Mouse (Mus musculus) erythroblast, adult 5-6 weeks (primary cell): ENCODE results near the gene Olfr815. TPM values are rescaled to one million over a fixed set of nuclear protein-coding genes. Genes with fewer than 3 reads are reported as not detected.
"Not testable (repeated sequence)": the region's sequence is repeated elsewhere in the genome, so short reads cannot be mapped to it uniquely, and the experiment has no call there.

Experiments
- ATAC-seq: replicated peaks from 2 replicates; pipeline ENCODE4 v1.8.0; 2016; ENCODE audit warnings: moderate number of reproducible peaks, mild to moderate bottlenecking, moderate TSS enrichment, inconsistent platforms; ENCODE audit not compliant: poor library complexity, low FRiP score, severe bottlenecking
- total RNA-seq, 2 experiments: library from RNA; stranded (forward) in 1 of 2; stranded (reverse) in 1 of 2; fragments of 150-400 nt in 1 of 2; fragments of 200-764, 138-1000 nt in 1 of 2; gene quantifications; 2 replicates each; pipeline versions ENCODE4 v1.2.3 to v1.2.4; 2015 to 2017; ENCODE audit warnings: low replicate concordance in 2 of 2

Olfr815 gene
- total RNA-seq (2015; ENCODE audit: low replicate concordance) (not detected in 2 replicates), total RNA-seq (2017; ENCODE audit: low replicate concordance) (not detected in 2 replicates)

DNA sequence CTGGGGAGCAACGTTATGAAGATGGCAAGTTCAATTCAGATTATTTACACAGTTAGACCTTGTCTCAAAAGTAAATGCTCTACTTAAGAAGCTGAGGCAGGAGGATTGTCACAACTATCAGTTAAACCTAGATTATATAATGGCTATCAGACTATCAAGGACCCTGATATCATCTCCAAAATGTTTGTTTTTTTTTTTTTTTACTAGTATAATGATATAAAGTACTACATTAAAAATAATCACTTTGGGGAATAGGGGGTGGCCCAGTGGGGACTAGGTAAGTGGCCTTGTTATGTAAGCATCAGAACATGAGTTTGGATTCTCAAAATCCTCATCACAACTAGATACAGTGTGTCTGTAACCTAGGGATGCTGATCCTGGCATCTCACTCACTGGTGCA lies at the start of gene Olfr815:
Gene Olfr815 (minus strand): TSS at position 101 of the 400 bp plus-strand sequence.
- not testable (repeated sequence) for ATAC-seq

DNA sequence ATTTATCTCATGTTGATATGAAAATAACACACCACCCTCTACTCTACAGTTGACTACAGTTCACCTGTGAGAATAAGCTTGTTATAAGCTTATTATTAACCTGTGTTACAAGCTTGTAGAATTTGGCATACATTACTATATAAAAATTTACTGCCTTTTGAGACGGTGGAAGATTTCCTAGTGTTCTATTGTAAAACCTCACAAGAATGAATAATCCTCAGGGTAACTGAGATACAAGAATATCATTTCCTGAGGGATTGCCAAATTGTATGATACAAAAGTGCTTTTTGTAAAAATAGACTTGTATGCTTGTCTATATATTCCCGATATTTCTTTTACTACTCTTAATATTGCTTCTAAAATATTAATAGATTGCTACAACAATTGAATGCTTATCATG lies 43.3 kb upstream of the Olfr815 start, which contains the start of gene Olfr818:
Gene Olfr818 (minus strand): TSS at position 101 of the 400 bp plus-strand sequence.
- ATAC-seq: no peak

DNA sequence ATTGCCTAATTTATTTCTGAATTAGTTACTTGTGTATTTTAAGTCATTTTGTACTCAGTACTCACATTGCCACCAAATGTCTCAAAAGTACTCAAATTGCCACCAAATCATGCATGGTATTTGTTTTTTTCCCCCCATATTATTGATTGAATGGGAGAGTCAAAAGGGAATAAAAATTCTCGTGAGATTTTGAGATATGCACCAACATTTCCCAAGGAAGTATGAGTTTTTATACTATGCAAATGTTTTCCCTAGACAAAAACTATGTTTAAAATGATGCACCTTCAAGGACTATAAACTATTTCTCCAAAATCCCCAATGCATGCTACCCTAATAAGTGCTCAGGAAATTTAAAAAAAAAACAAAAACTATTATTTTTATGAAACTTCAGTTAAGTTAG lies 9.8 kb upstream of the Olfr815 start, which contains the start of gene Olfr816:
Gene Olfr816 (minus strand): TSS at position 101 of the 400 bp plus-strand sequence.
- ATAC-seq: no peak

DNA sequence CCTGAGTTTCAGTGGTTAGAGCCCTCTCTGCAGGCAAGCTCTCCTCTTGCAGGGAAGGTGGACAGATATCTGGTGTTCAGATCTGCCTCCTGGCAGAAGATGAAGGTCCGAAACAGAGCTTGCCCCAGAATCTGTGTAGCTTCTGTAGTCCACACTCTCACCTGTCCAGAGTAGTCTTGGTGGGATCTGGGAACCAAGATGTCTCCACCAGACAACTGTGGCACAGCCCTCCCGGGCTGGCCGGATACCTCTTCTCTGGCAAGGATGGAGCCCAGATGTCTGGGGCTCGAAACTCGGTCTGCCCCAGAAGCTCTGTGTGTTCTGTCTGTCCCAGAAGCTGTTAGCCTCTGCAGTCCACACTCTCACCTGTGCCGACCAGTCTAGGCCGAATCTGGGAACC lies 19.7 kb downstream of the Olfr815 start:
- no peak for ATAC-seq

DNA sequence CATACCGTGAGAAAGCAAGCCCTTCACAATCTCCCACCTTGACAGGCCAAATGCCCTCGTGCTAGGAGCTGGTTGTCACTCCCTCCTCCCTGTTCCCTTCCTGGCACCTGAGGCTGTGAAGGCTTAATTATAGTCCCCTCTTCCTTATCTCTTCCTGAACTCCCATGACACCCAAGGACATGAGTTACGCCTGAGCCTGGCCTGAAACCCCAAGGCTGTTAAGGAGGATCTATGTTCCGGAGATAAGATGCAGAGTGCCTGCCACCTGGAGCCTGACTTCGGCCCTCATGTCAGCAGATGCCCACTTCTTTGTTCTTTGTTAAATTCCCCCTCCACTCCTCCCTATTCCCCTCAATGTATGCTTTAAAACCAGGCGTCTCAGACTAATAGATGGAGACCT lies 20.2 kb downstream of the Olfr815 start:
- ATAC-seq: not testable (repeated sequence)

DNA sequence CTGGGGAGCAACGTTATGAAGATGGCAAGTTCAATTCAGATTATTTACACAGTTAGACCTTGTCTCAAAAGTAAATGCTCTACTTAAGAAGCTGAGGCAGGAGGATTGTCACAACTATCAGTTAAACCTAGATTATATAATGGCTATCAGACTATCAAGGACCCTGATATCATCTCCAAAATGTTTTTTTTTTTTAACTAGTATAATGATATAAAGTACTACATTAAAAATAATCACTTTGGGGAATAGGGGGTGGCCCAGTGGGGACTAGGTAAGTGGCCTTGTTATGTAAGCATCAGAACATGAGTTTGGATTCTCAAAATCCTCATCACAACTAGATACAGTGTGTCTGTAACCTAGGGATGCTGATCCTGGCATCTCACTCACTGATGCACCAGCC lies 25.9 kb downstream of the Olfr815 start, which contains the start of gene Olfr814:
Gene Olfr814 (minus strand): TSS at position 101 of the 400 bp plus-strand sequence.
- not testable (repeated sequence) for ATAC-seq

DNA sequence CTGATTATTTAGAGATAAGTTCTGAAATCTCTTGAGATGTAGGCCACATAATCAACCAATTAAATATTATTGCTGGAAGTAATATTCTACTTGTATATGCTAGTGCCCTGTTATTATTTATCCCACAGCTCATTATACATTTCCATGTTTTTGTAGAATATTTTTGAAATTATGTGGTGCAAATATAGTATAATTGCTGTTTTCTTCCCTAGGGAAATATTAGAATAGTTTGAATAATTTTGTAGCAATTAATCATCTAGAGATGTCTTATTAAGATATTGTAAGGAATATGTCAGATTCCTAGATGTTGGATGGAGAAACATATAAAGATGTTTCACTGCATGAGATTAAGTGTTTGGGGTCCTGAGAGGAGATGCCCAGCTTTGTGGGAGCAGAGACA lies 50.6 kb downstream of the Olfr815 start, which contains the start of gene Olfr813:
Gene Olfr813 (plus strand): TSS at position 301 of the 400 bp plus-strand sequence.
- ATAC-seq: no peak

Other genes starting within 250 kb of the Olfr815 start
- gene Olfr800, start 248.2 kb downstream of the Olfr815 start, total RNA-seq (2015; ENCODE audit: low replicate concordance): not detected in 2 replicates
- not detected in 2 replicates for gene Olfr800, start 248.2 kb downstream of the Olfr815 start, total RNA-seq (2017; ENCODE audit: low replicate concordance)
- gene Olfr801, start 232.0 kb downstream of the Olfr815 start, total RNA-seq (2015; ENCODE audit: low replicate concordance): not detected in 2 replicates
- gene Olfr801, start 232.0 kb downstream of the Olfr815 start, total RNA-seq (2017; ENCODE audit: low replicate concordance): not detected in 2 replicates
- not detected in 2 replicates for gene Olfr802, start 217.7 kb downstream of the Olfr815 start, total RNA-seq (2015; ENCODE audit: low replicate concordance)
- gene Olfr802, start 217.7 kb downstream of the Olfr815 start, total RNA-seq (2017; ENCODE audit: low replicate concordance): 0.14 TPM in 1 of 2 replicates, not detected in the other
- not detected in 2 replicates for gene Olfr803, start 211.6 kb downstream of the Olfr815 start, total RNA-seq (2015; ENCODE audit: low replicate concordance)
- not detected in 2 replicates for gene Olfr803, start 211.6 kb downstream of the Olfr815 start, total RNA-seq (2017; ENCODE audit: low replicate concordance)
- not detected in 2 replicates for gene Olfr804, start 202.7 kb downstream of the Olfr815 start, total RNA-seq (2015; ENCODE audit: low replicate concordance)
- gene Olfr804, start 202.7 kb downstream of the Olfr815 start, total RNA-seq (2017; ENCODE audit: low replicate concordance): 0.28 TPM in 1 of 2 replicates, not detected in the other
- gene Olfr805, start 176.5 kb downstream of the Olfr815 start, total RNA-seq (2015; ENCODE audit: low replicate concordance): not detected in 2 replicates
- gene Olfr805, start 176.5 kb downstream of the Olfr815 start, total RNA-seq (2017; ENCODE audit: low replicate concordance): not detected in 2 replicates
- not detected in 2 replicates for gene Olfr806, start 163.9 kb downstream of the Olfr815 start, total RNA-seq (2015; ENCODE audit: low replicate concordance)
- 0.56 TPM in 1 of 2 replicates, not detected in the other for gene Olfr806, start 163.9 kb downstream of the Olfr815 start, total RNA-seq (2017; ENCODE audit: low replicate concordance)
- not detected in 2 replicates for gene Olfr807, start 148.1 kb downstream of the Olfr815 start, total RNA-seq (2015; ENCODE audit: low replicate concordance)
- gene Olfr807, start 148.1 kb downstream of the Olfr815 start, total RNA-seq (2017; ENCODE audit: low replicate concordance): not detected in 2 replicates
- not detected in 2 replicates for gene Olfr808, start 140.4 kb downstream of the Olfr815 start, total RNA-seq (2015; ENCODE audit: low replicate concordance)
- gene Olfr808, start 140.4 kb downstream of the Olfr815 start, total RNA-seq (2017; ENCODE audit: low replicate concordance): not detected in 2 replicates
- not detected in 2 replicates for gene Olfr809, start 131.2 kb downstream of the Olfr815 start, total RNA-seq (2015; ENCODE audit: low replicate concordance)
- gene Olfr809, start 131.2 kb downstream of the Olfr815 start, total RNA-seq (2017; ENCODE audit: low replicate concordance): 0.43 TPM in 1 of 2 replicates, not detected in the other
- gene Olfr810, start 111.0 kb downstream of the Olfr815 start, total RNA-seq (2015; ENCODE audit: low replicate concordance): not detected in 2 replicates
- not detected in 2 replicates for gene Olfr810, start 111.0 kb downstream of the Olfr815 start, total RNA-seq (2017; ENCODE audit: low replicate concordance)
- gene Olfr811, start 101.5 kb downstream of the Olfr815 start, total RNA-seq (2015; ENCODE audit: low replicate concordance): not detected in 2 replicates
- gene Olfr811, start 101.5 kb downstream of the Olfr815 start, total RNA-seq (2017; ENCODE audit: low replicate concordance): not detected in 2 replicates
- not detected in 2 replicates for gene Olfr812, start 59.8 kb downstream of the Olfr815 start, total RNA-seq (2015; ENCODE audit: low replicate concordance)
- gene Olfr812, start 59.8 kb downstream of the Olfr815 start, total RNA-seq (2017; ENCODE audit: low replicate concordance): not detected in 2 replicates
- gene Olfr813, start 50.5 kb downstream of the Olfr815 start, total RNA-seq (2015; ENCODE audit: low replicate concordance): not detected in 2 replicates
- not detected in 2 replicates for gene Olfr813, start 50.5 kb downstream of the Olfr815 start, total RNA-seq (2017; ENCODE audit: low replicate concordance)
- gene Olfr814, start 26.0 kb downstream of the Olfr815 start, total RNA-seq (2015; ENCODE audit: low replicate concordance): not detected in 2 replicates
- gene Olfr814, start 26.0 kb downstream of the Olfr815 start, total RNA-seq (2017; ENCODE audit: low replicate concordance): not detected in 2 replicates
- not detected in 2 replicates for gene Olfr816, start 9.7 kb upstream of the Olfr815 start, total RNA-seq (2015; ENCODE audit: low replicate concordance)
- gene Olfr816, start 9.7 kb upstream of the Olfr815 start, total RNA-seq (2017; ENCODE audit: low replicate concordance): 0.26 TPM in 1 of 2 replicates, not detected in the other
- not detected in 2 replicates for gene Olfr818, start 43.2 kb upstream of the Olfr815 start, total RNA-seq (2015; ENCODE audit: low replicate concordance)
- gene Olfr818, start 43.2 kb upstream of the Olfr815 start, total RNA-seq (2017; ENCODE audit: low replicate concordance): 3.1 TPM in 1 of 2 replicates, not detected in the other
- not detected in 2 replicates for gene Olfr819, start 61.4 kb upstream of the Olfr815 start, total RNA-seq (2015; ENCODE audit: low replicate concordance)
- gene Olfr819, start 61.4 kb upstream of the Olfr815 start, total RNA-seq (2017; ENCODE audit: low replicate concordance): not detected in 2 replicates
- not detected in 2 replicates for gene Olfr247, start 70.3 kb upstream of the Olfr815 start, total RNA-seq (2015; ENCODE audit: low replicate concordance)
- 0.85 TPM in 1 of 2 replicates, not detected in the other for gene Olfr247, start 70.3 kb upstream of the Olfr815 start, total RNA-seq (2017; ENCODE audit: low replicate concordance)
- not detected in 2 replicates for gene Gm10310, start 79.2 kb upstream of the Olfr815 start, total RNA-seq (2015; ENCODE audit: low replicate concordance)
- 0.84 TPM in 1 of 2 replicates, not detected in the other for gene Gm10310, start 79.2 kb upstream of the Olfr815 start, total RNA-seq (2017; ENCODE audit: low replicate concordance)
- gene Olfr820, start 106.8 kb upstream of the Olfr815 start, total RNA-seq (2015; ENCODE audit: low replicate concordance): not detected in 2 replicates
- not detected in 2 replicates for gene Olfr820, start 106.8 kb upstream of the Olfr815 start, total RNA-seq (2017; ENCODE audit: low replicate concordance)
- not detected in 2 replicates for gene Olfr821, start 124.5 kb upstream of the Olfr815 start, total RNA-seq (2015; ENCODE audit: low replicate concordance)
- gene Olfr821, start 124.5 kb upstream of the Olfr815 start, total RNA-seq (2017; ENCODE audit: low replicate concordance): not detected in 2 replicates
- not detected in 2 replicates for gene Olfr822, start 165.3 kb upstream of the Olfr815 start, total RNA-seq (2015; ENCODE audit: low replicate concordance)
- gene Olfr822, start 165.3 kb upstream of the Olfr815 start, total RNA-seq (2017; ENCODE audit: low replicate concordance): not detected in 2 replicates
- not detected in 2 replicates for gene Olfr823, start 209.5 kb upstream of the Olfr815 start, total RNA-seq (2015; ENCODE audit: low replicate concordance)
- gene Olfr823, start 209.5 kb upstream of the Olfr815 start, total RNA-seq (2017; ENCODE audit: low replicate concordance): not detected in 2 replicates
- gene Olfr824, start 224.1 kb upstream of the Olfr815 start, total RNA-seq (2015; ENCODE audit: low replicate concordance): not detected in 2 replicates
- not detected in 2 replicates for gene Olfr824, start 224.1 kb upstream of the Olfr815 start, total RNA-seq (2017; ENCODE audit: low replicate concordance)